8 mouse cellular contexts compared by ENCODE assay signal in the genomic region with DNA sequence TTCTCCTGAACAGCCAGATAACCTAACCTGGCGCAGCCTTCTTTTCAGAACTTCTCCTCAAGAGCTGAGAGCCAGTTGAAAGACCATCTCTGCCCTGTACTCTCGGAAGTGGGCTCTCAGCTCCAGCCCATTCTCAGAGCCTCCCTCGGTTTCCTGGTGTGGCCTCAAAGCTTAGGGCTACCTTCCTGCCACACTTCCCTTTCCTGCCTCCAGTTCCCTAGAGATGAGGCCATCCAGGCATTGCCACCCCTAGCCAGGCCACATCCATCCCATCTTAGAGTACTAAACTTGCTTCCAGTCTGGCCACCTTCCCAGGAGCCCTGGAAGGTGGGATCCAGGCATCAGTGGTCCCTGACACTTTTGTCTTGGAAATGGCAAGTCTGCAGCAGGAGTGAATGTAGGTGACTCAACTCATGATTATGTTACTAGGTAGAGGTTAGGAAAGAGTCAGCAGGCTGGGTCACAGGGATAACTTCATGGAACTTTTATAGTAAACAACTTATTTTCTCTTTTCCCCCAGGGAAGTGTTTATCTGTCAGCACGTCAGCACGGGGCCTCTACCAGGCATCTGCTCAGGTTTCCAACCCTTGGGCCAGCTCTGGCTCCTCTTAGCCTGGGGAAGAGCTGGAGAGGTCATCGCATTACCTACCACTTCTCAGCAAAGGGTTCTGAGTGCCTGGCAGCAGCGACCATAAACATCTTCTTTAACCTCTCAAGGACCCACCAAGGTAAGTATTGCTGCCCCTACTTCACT. TPM values are rescaled to one million over a fixed set of nuclear protein-coding genes. Genes with fewer than 3 reads are reported as not detected.
DNase-seq lines count a peak whose midpoint lies in the region; ATAC-seq and TF ChIP-seq lines count a peak whose summit lies in the region.

No protein-coding gene starts in this region.

- H3K27me3 ChIP-seq in forebrain, embryonic 14.5 days (replicated peaks; ENCODE audit: control insufficient read depth, insufficient read depth, low read length): peaks cover 19% of the 10 kb centered on the region
- no peaks in the 10 kb centered on the region for H3K27me3 ChIP-seq in kidney, embryonic 16.5 days (ENCODE audit: insufficient read depth, low read length)
- H3K27me3 ChIP-seq in myocyte (ENCODE audit: control insufficient read depth, insufficient read depth, insufficient read length): no peaks in the 10 kb centered on the region

- no peak for TF ChIP-seq POLR2A in myocyte (IDR thresholded peaks at IDR 0.05; ENCODE audit: insufficient read length, low read depth)

- peak overlapping the region; percentile 35 for H3K4me3 ChIP-seq in forebrain, embryonic 14.5 days (ENCODE audit: low read depth, low read length)
- H3K4me3 ChIP-seq in kidney, embryonic 16.5 days (ENCODE audit: low read length): peak overlapping the region; percentile 58
- H3K4me3 ChIP-seq in myocyte: peak overlapping the region; percentile 70

- no peak overlapping the region for H3K27ac ChIP-seq in forebrain, embryonic 14.5 days (ENCODE audit: low read depth, low read length)
- H3K27ac ChIP-seq in kidney, embryonic 16.5 days (ENCODE audit: low read length): peak overlapping the region; percentile 73

- H3K79me2 ChIP-seq in myocyte (ENCODE audit: control insufficient read depth, insufficient read depth): peaks cover 32% of the 10 kb centered on the region

- WGBS in forebrain, embryonic 14.5 days: 45% methylated on average over 7 of the region's 7 CpGs
- 40% methylated on average over 7 of the region's 7 CpGs for WGBS in kidney, embryonic 16.5 days

- H3K9me3 ChIP-seq in forebrain, embryonic 14.5 days (replicated peaks; ENCODE audit: control insufficient read depth, low read length): no peaks in the 10 kb centered on the region
- no peaks in the 10 kb centered on the region for H3K9me3 ChIP-seq in kidney, embryonic 16.5 days (ENCODE audit: low read length)

- DNase-seq in thymus, postnatal 14 days: peak; percentile 11
- DNase-seq in thymus, postnatal 4 days: no peak
- no peak for DNase-seq in forebrain, embryonic 14.5 days (ENCODE audit: low spot score)
- DNase-seq in thymus, postnatal 0 days (ENCODE audit: low spot score): no peak
- no peak for DNase-seq in urinary bladder, postnatal 25 days (ENCODE audit: low spot score)
- DNase-seq in layer of hippocampus, postnatal 10 days (ENCODE audit: low spot score in 2 of 2): no peak

- peak overlapping the region; percentile 20 for H3ac ChIP-seq in myocyte (ENCODE audit: control insufficient read depth, insufficient read length)

- no peak overlapping the region; the same call in 1 of the 2 replicates for H3K9ac ChIP-seq in forebrain, embryonic 14.5 days (ENCODE audit: low read length)
- H3K9ac ChIP-seq in kidney, embryonic 16.5 days (replicated peaks; ENCODE audit: low read length): peak overlapping the region; percentile 67

- no peak for ATAC-seq in forebrain, embryonic 14.5 days
- ATAC-seq in kidney, embryonic 16.5 days (ENCODE audit: low FRiP score, low TSS enrichment): peak; percentile 36; the same call in 1 of the 2 replicates

- H3K4me2 ChIP-seq in forebrain, embryonic 14.5 days (ENCODE audit: low read length): peak overlapping the region; percentile 56
- H3K4me2 ChIP-seq in kidney, embryonic 16.5 days (replicated peaks; ENCODE audit: low read depth, low read length): peak overlapping the region; percentile 61
- peak overlapping the region; percentile 89 for H3K4me2 ChIP-seq in myocyte (ENCODE audit: low read depth)

- H3K4me1 ChIP-seq in forebrain, embryonic 14.5 days (ENCODE audit: control insufficient read depth, insufficient read depth, low read length): peaks cover 5% of the 10 kb centered on the region; the same call in 1 of the 2 replicates
- H3K4me1 ChIP-seq in kidney, embryonic 16.5 days (ENCODE audit: insufficient read depth, low read length): no peaks in the 10 kb centered on the region

- no peaks in the 10 kb centered on the region for H3K36me3 ChIP-seq in forebrain, embryonic 14.5 days (ENCODE audit: control insufficient read depth, insufficient read depth, low read length)
- peaks cover 4% of the 10 kb centered on the region for H3K36me3 ChIP-seq in kidney, embryonic 16.5 days (ENCODE audit: insufficient read depth, low read length)
- no peaks in the 10 kb centered on the region for H3K36me3 ChIP-seq in myocyte (ENCODE audit: control insufficient read depth, insufficient read depth)

TF ChIP-seq in myocyte, 11 proteins besides CTCF, POLR2A, EP300 and RAD21:
- TF ChIP-seq TCF12 (IDR thresholded peaks at IDR 0.05; ENCODE audit: insufficient read depth, poor library complexity, severe bottlenecking) (no peak), MYOG (IDR thresholded peaks at IDR 0.05; ENCODE audit: control insufficient read depth in 1 of 3, insufficient read depth in 1 of 3, insufficient read length in 2 of 3, low read depth in 2 of 3) (no peak), SRF (IDR thresholded peaks at IDR 0.05; ENCODE audit: control insufficient read depth, insufficient read length, low read depth) (no peak), MAX (IDR thresholded peaks at IDR 0.05; ENCODE audit: low read depth) (no peak), E2F4 (IDR thresholded peaks at IDR 0.05; ENCODE audit: insufficient read depth) (no peak), USF1 (IDR thresholded peaks at IDR 0.05; ENCODE audit: low read depth) (no peak), MYOD1 (IDR thresholded peaks at IDR 0.05; ENCODE audit: control insufficient read depth in 1 of 3, insufficient read length in 2 of 3, low read depth in 2 of 3) (no peak), REST (IDR thresholded peaks at IDR 0.05; ENCODE audit: insufficient read depth, insufficient read length) (no peak), POLR2AphosphoS2 (IDR thresholded peaks at IDR 0.05; ENCODE audit: insufficient read length, low read depth) (no peak), TCF3 (IDR thresholded peaks at IDR 0.05; ENCODE audit: insufficient read length, low read depth) (no peak), CEBPB (IDR thresholded peaks at IDR 0.05; ENCODE audit: insufficient read depth, poor library complexity, severe bottlenecking) (no peak)

RNA-seq across cellular contexts. Expression of a gene that starts 0.7 kb away (rescaled TPM):
- polyA plus RNA-seq in forebrain, embryonic 14.5 days (2014; fragmentation: Nextera tagmentation; extraction: Ambion mirVana): 13.8 and 17.7 TPM in 2 replicates
- 35.7 and 42.5 TPM in 2 replicates for polyA plus RNA-seq in kidney, embryonic 16.5 days (2015; fragmentation: Nextera tagmentation; extraction: Ambion mirVana)
- 544 TPM for polyA plus RNA-seq in myocyte (2012; fragmentation: generic; extraction: Trizol)
- polyA plus RNA-seq in thymus, postnatal 0 days (2015; fragmentation: Nextera tagmentation; extraction: Ambion mirVana): 24.7 and 29.0 TPM in 2 replicates
- total RNA-seq in layer of hippocampus, postnatal 10 days (2021): 1 to 10 TPM; 4.2 to 4.6 TPM

RNA-seq across cellular contexts. Expression of a gene that starts 10.9 kb away (rescaled TPM):
- 20.4 and 22.6 TPM in 2 replicates for polyA plus RNA-seq in forebrain, embryonic 14.5 days (2014; fragmentation: Nextera tagmentation; extraction: Ambion mirVana)
- 154 and 180 TPM in 2 replicates for polyA plus RNA-seq in kidney, embryonic 16.5 days (2015; fragmentation: Nextera tagmentation; extraction: Ambion mirVana)
- polyA plus RNA-seq in myocyte (2012; fragmentation: generic; extraction: Trizol): 107 TPM
- polyA plus RNA-seq in thymus, postnatal 0 days (2015; fragmentation: Nextera tagmentation; extraction: Ambion mirVana): 160 and 167 TPM in 2 replicates
- 10 to 100 TPM; 11.1 to 13.8 TPM for total RNA-seq in layer of hippocampus, postnatal 10 days (2021)

RNA-seq across cellular contexts. Expression of a gene that starts 12.8 kb away (rescaled TPM):
- 123 and 129 TPM in 2 replicates for polyA plus RNA-seq in forebrain, embryonic 14.5 days (2014; fragmentation: Nextera tagmentation; extraction: Ambion mirVana)
- 153 and 164 TPM in 2 replicates for polyA plus RNA-seq in kidney, embryonic 16.5 days (2015; fragmentation: Nextera tagmentation; extraction: Ambion mirVana)
- 169 TPM for polyA plus RNA-seq in myocyte (2012; fragmentation: generic; extraction: Trizol)
- polyA plus RNA-seq in thymus, postnatal 0 days (2015; fragmentation: Nextera tagmentation; extraction: Ambion mirVana): 135 and 138 TPM in 2 replicates
- 10 to 100 TPM; 69.4 to 71.1 TPM for total RNA-seq in layer of hippocampus, postnatal 10 days (2021)

RNA-seq across cellular contexts. Expression of a gene that starts 24.3 kb away (rescaled TPM):
- polyA plus RNA-seq in forebrain, embryonic 14.5 days (2014; fragmentation: Nextera tagmentation; extraction: Ambion mirVana): 19.3 and 21.3 TPM in 2 replicates
- 40.8 and 43.9 TPM in 2 replicates for polyA plus RNA-seq in kidney, embryonic 16.5 days (2015; fragmentation: Nextera tagmentation; extraction: Ambion mirVana)
- 26.7 TPM for polyA plus RNA-seq in myocyte (2012; fragmentation: generic; extraction: Trizol)
- 1.6 and 1.9 TPM in 2 replicates for polyA plus RNA-seq in thymus, postnatal 0 days (2015; fragmentation: Nextera tagmentation; extraction: Ambion mirVana)
- 10 to 100 TPM; 18.8 to 20.9 TPM for total RNA-seq in layer of hippocampus, postnatal 10 days (2021)

RNA-seq across cellular contexts. Expression of a gene that starts 32.4 kb away (rescaled TPM):
- 12.0 and 17.9 TPM in 2 replicates for polyA plus RNA-seq in forebrain, embryonic 14.5 days (2014; fragmentation: Nextera tagmentation; extraction: Ambion mirVana)
- 28.3 and 31.0 TPM in 2 replicates for polyA plus RNA-seq in kidney, embryonic 16.5 days (2015; fragmentation: Nextera tagmentation; extraction: Ambion mirVana)
- polyA plus RNA-seq in myocyte (2012; fragmentation: generic; extraction: Trizol): 8.0 TPM
- polyA plus RNA-seq in thymus, postnatal 0 days (2015; fragmentation: Nextera tagmentation; extraction: Ambion mirVana): 31.7 and 32.5 TPM in 2 replicates
- 10 to 100 TPM; 13.3 to 15.9 TPM for total RNA-seq in layer of hippocampus, postnatal 10 days (2021)

Comparison
In these comparisons a context has a peak if more than half of its experiments do, and no peak if none do; other contexts are left out.
1. RNA of a gene that starts 0.7 kb away (polyA plus RNA-seq): 544 TPM in myocyte (single experiment); 35.7 to 42.5 TPM in kidney, embryonic 16.5 days, 24.7 to 29.0 TPM in thymus, postnatal 0 days and 13.8 to 17.7 TPM in forebrain, embryonic 14.5 days; every median in the first group is over 10 times any median in the second.
2. Peak in every context shown above with its lines, with median percentiles within 50 percentile points of each other: H3K4me2 ChIP-seq and H3K4me3 ChIP-seq.